Mouse (Mus musculus): ENCODE measurements at regions not wholly inside any gene's neighbourhood (a gene's known extent, or its start where the extent isn't known, plus 50 kb on each side); places are given as distances from the start of the nearest gene placed in this dataset.

- no peak for DNase-seq (ENCODE audit: low read depth, low spot score)
Measured at GRCm38 (mm10) chr7:71289702-71290101, 61.6 kb downstream of the Gm10295 start.

DNA sequence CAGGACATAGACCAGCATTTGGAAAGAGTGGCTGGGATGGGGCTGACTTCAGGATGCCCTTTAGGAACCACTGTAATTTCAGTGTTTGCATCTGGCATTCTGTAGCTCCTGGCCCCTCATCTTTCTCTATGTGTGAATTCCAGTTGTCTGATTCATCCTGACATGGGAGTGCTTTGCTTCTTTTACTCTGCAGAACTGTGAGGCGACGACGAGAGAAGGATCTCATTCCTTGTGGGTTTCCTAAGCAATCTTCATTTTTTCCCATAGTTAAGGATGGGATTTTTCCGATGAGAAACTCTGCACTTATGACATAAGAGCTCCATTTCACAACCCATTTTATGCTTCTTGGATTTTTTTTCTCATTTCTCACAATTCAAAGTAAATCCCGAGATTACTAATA lies 62.0 kb downstream of the Gm10295 start:
- no peak for DNase-seq (ENCODE audit: low read depth, low spot score)

GRCm38 (mm10) chr7:71287441-71287840 lies 63.8 kb downstream of the Gm10295 start:
- no peak for DNase-seq (ENCODE audit: low read depth, low spot score)

GRCm38 (mm10) chr7:71284246-71284645 lies 67.0 kb downstream of the Gm10295 start:
- DNase-seq (ENCODE audit: low read depth, low spot score) = no peak

DNA sequence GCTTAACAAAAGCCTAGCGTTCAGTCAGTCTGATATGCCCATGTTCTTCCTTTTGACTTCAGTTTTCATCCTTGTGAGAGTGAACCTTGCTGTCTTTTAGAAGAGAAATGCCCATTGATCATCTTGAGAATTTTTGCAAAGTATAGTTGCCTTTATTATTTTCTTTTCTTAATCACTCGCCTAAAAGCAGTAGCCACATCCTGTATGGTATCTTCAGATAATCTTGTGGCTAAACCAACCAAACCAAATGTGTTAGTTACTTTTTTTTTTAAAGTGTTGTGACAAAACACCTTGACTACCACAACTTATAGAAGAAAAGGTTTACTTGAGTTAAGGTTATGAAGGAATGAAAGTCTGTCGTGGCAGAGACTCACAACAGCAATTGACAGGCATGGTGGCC lies 67.9 kb downstream of the Gm10295 start:
- no peak for DNase-seq (ENCODE audit: low read depth, low spot score)

DNA sequence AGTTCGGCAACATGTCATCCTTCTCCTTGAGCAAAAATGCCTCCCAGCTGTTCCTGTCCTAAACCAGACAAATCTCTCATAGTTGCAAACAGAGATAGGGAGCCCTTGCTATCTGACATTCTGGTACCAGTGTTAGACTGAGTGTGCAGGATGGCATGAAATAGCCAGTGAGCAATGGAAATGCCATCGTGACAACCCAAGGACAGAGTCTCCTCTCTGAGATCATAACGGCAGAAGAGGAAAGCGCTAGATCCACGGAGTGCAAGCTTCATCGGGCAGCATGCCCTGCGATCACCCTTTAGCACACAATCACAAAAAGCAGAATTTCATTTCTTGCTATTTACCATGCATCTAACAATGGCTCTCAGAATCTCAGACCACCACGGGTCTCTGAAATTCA lies 85.2 kb downstream of the Gm10295 start:
- no peak for DNase-seq (ENCODE audit: low read depth, low spot score)

DNA sequence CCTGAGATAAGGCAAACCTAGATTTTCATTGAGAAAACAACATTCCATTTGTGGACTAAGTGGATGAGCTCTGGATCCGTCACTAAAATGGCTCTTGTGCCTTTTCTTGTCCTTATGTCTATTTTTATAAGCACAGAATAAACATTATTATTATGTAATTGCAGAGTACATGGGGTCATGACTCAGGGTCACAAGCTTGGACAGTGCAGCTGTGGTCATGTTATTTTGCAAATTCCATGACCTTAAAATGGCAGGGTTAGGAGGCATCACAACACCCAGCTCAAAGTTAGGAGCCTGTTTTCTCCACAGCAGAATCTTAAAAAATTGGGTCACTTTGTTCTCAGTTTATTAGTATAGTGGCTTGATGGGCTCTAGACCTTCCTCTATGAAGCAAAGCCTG lies 87.2 kb downstream of the Gm10295 start:
- DNase-seq (ENCODE audit: low read depth, low spot score) = no peak

DNA sequence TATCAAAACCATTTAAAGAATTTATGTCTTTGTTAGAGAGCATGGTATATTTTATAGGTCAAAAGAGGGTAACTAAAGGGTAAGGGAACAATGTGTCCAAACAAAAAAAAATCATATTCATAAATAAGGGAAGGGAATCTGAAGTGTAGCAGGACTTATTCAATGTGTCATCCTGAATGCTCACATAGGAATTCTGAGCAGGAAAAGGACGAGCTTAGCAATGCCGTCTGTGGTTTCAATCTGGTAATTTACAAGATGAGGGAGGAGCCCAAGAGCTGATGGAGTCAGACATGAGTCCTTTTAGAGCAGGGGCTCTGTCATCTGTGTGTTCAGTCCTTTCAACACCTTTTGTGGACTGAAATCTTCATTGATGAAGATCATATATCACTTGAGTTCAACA lies 101.6 kb downstream of the Gm10295 start:
- no peak for DNase-seq (ENCODE audit: low read depth, low spot score)

- DNase-seq (ENCODE audit: low read depth, low spot score) = no peak
Measured at GRCm38 (mm10) chr7:71249216-71249615, 102.1 kb downstream of the Gm10295 start.

- DNase-seq (ENCODE audit: low read depth, low spot score) = no peak
Measured at GRCm38 (mm10) chr7:71247922-71248321, 103.4 kb downstream of the Gm10295 start.

DNA sequence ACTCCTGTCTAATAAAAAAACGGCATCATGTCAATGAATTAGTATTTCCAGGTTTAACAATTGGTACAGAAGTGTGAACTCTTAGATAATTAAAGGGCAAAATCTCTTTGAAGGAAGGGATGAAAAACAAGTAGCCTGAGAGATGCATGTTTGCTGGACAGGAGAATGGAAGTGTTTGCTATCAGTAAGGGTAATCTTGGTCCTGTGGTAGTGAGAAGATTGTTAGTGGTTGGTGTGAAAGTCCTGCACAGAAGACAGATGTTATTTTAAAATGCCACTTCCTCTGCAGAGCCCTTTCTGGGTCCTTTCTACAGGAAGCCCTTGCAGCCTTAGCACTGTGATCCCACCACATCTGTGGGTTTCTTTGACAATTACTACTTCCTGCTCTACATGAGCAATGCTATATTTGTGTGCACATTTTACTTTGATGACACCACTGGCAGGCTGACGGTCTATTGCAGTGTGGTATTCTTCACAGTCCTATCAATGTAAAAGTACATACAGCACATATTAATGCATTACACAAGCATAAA lies 108.8 kb downstream of the Gm10295 start:
- DNase-seq (ENCODE audit: low read depth, low spot score) = no peak

- DNase-seq (ENCODE audit: low read depth, low spot score) = no peak
Measured at GRCm38 (mm10) chr7:71239207-71239606, 112.1 kb downstream of the Gm10295 start.

GRCm38 (mm10) chr7:71236334-71236733 lies 115.0 kb downstream of the Gm10295 start:
- DNase-seq (ENCODE audit: low read depth, low spot score) = no peak

DNA sequence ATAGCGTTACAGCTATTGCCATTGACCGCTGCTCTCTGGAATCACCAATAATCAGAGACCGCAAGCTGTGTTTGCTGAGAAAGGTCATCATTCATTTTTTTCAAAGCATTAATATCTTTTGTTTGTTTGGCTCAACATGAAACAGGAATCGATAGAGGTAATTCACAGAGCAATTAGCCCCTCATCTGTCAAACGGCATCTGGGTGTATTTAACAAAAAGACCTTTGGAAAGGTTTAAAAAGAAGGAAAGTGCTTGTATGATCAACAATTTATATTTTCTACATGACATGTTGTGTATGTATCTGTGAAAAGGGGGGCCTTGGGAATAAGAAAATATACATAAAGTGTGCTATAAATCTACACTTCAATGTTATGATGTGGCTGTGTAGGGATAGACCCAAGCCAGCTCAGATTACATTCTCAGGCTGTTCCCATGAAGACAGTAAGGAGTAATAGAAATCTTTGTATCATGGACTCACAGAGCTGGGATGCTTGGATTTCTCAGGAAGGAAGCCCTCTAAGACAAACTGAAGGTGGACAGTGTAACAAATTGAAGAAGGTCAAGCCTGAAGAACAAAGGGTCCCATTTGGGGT lies 117.0 kb downstream of the Gm10295 start:
- no peak for DNase-seq (ENCODE audit: low read depth, low spot score)

DNA sequence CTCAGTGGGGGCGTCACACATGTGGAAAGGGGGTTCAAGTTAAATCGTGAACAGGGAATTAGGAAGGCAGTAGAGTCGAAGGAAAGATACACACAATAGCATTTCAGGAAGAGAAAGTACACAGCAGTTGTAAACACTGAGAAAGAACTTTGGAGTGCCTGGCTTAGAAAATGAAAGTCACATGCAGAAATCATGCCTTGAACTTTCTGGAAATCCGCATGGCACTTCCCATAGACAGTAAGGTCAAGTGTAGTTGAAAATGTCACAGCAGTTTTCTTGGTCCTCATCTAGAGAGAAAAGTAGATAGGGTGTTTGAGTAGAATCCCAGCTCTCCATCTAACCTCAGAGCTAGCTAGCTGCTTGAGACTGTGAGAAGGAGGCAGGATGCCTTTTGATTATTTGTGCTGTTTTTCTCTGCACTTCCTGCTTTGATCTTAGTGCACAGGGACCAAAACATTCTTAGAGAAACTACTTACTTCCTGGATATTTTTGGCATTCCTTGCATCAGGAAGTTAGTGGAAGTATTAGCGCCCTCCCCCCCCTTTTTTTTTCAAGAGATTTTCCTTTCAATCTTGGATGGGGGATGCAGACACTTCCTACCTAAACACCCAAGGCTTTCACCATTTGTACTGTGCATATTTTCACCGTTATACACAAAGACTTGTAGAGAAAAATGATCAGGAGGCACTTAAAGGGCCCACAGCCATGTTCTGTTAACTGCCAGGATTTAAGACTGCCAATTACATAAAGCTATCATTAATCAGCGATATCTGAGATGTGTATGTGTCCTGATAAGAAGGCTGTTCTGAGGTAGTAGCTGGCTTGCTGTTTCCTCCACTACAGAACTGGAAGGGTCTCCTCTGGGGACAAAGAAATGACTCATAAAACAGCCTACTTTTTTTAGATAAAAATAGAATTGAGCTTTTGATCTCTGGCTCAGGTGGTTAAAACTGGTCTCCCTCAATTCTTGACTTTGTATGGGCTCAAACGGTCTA lies 118.2 kb downstream of the Gm10295 start:
- DNase-seq (ENCODE audit: low read depth, low spot score) = no peak

GRCm38 (mm10) chr7:71230901-71231477 lies 120.3 kb downstream of the Gm10295 start:
- DNase-seq (ENCODE audit: low read depth, low spot score) = no peak

- no peak for DNase-seq (ENCODE audit: low read depth, low spot score)
Measured at GRCm38 (mm10) chr7:71229183-71229582, 122.1 kb downstream of the Gm10295 start.

DNA sequence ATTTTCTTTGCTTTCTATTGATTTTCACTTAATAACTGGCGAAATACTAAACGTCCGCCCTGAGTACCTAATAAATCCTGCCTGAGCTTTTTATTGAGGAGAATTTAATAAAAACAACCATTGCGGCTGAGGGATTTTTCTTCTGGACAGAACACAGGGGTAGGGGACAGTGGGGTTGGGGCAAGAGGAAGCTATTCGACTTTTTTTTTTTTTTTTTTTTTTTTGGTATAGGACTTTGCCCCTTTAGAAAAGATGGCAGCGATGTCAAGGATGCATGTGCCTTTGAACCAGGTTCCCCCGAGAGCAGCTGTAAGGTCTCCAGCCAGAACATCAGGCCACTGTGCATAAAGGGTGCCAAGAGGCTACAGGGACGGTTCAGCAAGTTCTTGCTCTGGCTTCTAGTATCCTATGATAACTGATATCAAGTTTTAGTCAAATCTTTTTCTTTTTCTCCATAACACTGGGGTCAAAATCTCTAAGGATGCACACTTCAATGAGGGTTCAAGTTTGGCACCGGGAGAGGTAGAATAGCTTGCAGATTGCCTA lies 126.9 kb downstream of the Gm10295 start:
- DNase-seq (ENCODE audit: low read depth, low spot score) = no peak

DNA sequence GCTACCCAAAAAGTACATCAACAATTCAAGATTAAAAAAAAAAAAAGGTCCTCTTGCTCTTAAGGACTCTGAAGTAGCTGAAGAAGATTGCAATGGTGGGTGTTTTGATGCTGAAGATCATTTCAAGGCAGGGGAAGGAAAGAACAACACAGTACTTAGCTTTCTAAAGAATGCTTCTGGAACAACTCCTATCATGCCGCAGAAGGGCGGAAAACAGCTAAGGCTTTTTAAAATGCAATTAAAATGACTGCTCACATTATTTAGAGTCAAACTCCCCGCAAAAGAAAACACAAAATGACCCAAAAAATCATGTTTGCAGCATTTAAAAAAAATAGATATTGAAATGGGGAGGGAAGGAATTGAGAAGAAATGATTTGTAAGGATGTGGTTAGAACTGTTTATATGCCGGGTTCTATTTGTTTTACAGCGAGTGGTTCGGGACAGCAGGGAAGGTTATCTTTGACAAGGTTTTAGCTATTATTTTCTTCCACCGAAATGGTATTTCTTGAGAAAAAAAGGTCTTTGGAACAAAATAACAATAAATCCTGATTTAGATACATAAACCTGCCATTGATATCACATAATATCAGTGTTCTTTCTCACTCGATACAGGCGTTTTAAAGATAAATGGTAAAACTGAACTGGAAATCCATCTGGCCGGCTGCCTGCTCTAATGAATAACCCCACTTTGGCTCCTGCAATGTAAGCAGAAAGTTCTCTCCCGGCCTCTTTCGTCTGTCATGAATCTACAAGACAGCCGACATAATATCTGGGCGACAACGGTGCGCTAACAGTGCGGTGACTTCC lies 127.6 kb downstream of the Gm10295 start:
- DNase-seq (ENCODE audit: low read depth, low spot score) = no peak

- DNase-seq (ENCODE audit: low read depth, low spot score) = no peak
Measured at GRCm38 (mm10) chr7:71217344-71217743, 133.9 kb downstream of the Gm10295 start.

- no peak for DNase-seq (ENCODE audit: low read depth, low spot score)
Measured at GRCm38 (mm10) chr7:71216808-71217207, 134.5 kb downstream of the Gm10295 start.
